Mouse (Mus musculus) liver, postnatal 0 days (tissue): ENCODE measurements around the gene Trim41. TPM values are rescaled to one million over a fixed set of nuclear protein-coding genes. Genes with fewer than 3 reads are reported as not detected.

ENCODE experiments used
- ATAC-seq: fragments of 200-750 bp; cut with Nextera tagmentation; 2 replicates; pipeline ENCODE4 v1.8.0; 2017; ENCODE audit warnings: mild to moderate bottlenecking, moderate library complexity
- DNase-seq: peaks from one replicate; pipeline ENCODE4 v3.0.0-alpha.2; 2016
- H3K27ac ChIP-seq: fragments of 300-500 bp; sonication (generic); 2 replicates; pipeline ENCODE4 v1.5.1; 2014; ENCODE audit warnings: antibody characterized with exemption, moderate library complexity, mild to moderate bottlenecking, low read depth
- H3K27me3 ChIP-seq: fragments of 300-500 bp; sonication (generic); 2 replicates; pipeline ENCODE4 v1.6.1; 2014; ENCODE audit warnings: low read length, control low read depth, mixed read lengths; ENCODE audit not compliant: insufficient read depth
- H3K36me3 ChIP-seq: fragments of 300-500 bp; sonication (generic); replicated peaks from 2 replicates; pipeline ENCODE4 v1.6.1; 2014; ENCODE audit warnings: mild to moderate bottlenecking, control low read depth, low read length, moderate library complexity, mixed read lengths; ENCODE audit not compliant: insufficient read depth
- H3K4me1 ChIP-seq: fragments of 300-500 bp; sonication (generic); 2 replicates; pipeline ENCODE4 v1.6.1; 2014; ENCODE audit warnings: antibody characterized with exemption, mild to moderate bottlenecking, control low read depth; ENCODE audit not compliant: insufficient read depth
- H3K4me2 ChIP-seq: fragments of 300-500 bp; sonication (generic); 2 replicates; pipeline ENCODE4 v1.6.1; 2014; ENCODE audit warnings: low read depth, mild to moderate bottlenecking, low read length, moderate library complexity, mixed read lengths
- H3K4me3 ChIP-seq: fragments of 300-500 bp; sonication (generic); 2 replicates; pipeline ENCODE4 v1.5.1; 2014; ENCODE audit warnings: low read depth, low read length
- H3K9ac ChIP-seq: fragments of 300-500 bp; sonication (generic); replicated peaks from 2 replicates; pipeline ENCODE4 v1.6.1; 2014; ENCODE audit warnings: mild to moderate bottlenecking, moderate library complexity
- H3K9me3 ChIP-seq: fragments of 300-500 bp; sonication (generic); 2 replicates; pipeline ENCODE4 v1.6.1; 2016; ENCODE audit warnings: mild to moderate bottlenecking, control low read depth, low read length, mixed read lengths
- CTCF ChIP-seq: sonication (generic); IDR thresholded peaks from 2 replicates; pipeline ENCODE4 v1.5.1; 2016; ENCODE audit warnings: antibody characterized with exemption, low read depth
- EP300 ChIP-seq: IDR thresholded peaks from 2 replicates; pipeline ENCODE4 v1.6.1; 2016; ENCODE audit warnings: antibody characterized with exemption, low read depth, mild to moderate bottlenecking
- WGBS: fragments of 180-500 bp; shearing (Covaris S2); extraction: QIAGEN DNeasy Blood & Tissue Kit; methylation state at CpG from one replicate; pipeline ENCODE4 v1.1.7; 2014; ENCODE audit not compliant: insufficient replicate concordance; 5-methylcytosine and 5-hydroxymethylcytosine counted together
- polyA plus RNA-seq: library from polyadenylated mRNA; unstranded; fragments of >200 nt; fragmentation: Nextera tagmentation; extraction: Ambion mirVana; gene quantifications from 2 replicates; pipeline ENCODE4 v1.2.1, GENCODE M21; 2015

The Trim41 gene
- polyA plus RNA-seq, 1 experiment from 2014 or later = 2.3 TPM

DNA sequence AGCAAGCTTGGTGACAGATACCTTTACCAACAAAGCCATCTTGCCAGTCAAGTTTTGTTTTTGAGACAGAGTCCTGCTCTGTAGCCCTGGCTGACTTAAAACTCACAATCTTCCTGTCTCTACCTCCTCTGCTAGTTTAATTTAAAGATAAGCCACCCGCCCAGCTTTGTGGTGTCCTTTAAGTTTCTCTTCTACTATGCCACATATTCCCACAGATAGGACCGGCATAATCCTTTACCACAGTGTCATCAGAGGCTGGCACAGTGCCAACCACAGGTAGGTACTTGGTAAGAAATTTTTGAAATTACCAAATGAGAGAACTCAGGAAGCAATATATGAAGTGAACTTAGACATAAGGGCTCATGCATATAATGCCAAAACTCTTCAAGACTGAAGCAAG lies 7.0 kb downstream of the Trim41 start:
- peaks cover 71% of the 10 kb centered on the region for H3K36me3 ChIP-seq
- no peak for DNase-seq
- no peak overlapping the region for H3K27ac ChIP-seq
- H3K4me3 ChIP-seq = no peak overlapping the region
- TF ChIP-seq EP300 (no peak), CTCF (no peak)
- H3K27me3 ChIP-seq = no peaks in the 10 kb centered on the region
- H3K9ac ChIP-seq = no peak overlapping the region
- ATAC-seq = no peak
- 48% methylated on average over 2 of the region's 2 CpGs for WGBS
- no peak overlapping the region for H3K4me2 ChIP-seq
- no peaks in the 10 kb centered on the region for H3K9me3 ChIP-seq
- peaks cover 12% of the 10 kb centered on the region for H3K4me1 ChIP-seq

DNA sequence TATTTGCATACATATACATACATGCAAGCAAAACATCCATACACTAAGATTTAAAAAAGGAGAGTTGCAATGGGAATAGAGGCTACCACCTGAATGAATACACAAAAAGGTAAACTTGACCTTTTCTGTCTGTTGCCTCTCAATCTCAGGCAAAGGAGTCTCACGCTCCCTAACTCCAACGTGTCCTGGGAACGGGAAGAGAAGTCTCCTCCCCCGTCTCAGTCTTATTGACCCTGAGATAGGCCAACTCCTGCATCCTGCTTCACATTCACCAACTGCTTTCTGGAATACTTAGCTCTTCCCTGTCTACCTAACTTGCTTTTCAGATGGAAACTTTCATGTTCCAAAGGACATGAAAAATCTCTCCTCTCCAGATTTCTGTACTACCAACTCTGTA lies 7.7 kb downstream of the Trim41 start:
- TF ChIP-seq CTCF (no peak), EP300 (no peak)
- ATAC-seq = no peak
- H3K4me2 ChIP-seq = no peak overlapping the region
- H3K27ac ChIP-seq = no peak overlapping the region
- DNase-seq = no peak
- 64% methylated on average over 4 of the region's 4 CpGs for WGBS
- no peak overlapping the region for H3K4me3 ChIP-seq
- H3K27me3 ChIP-seq = no peaks in the 10 kb centered on the region
- H3K9ac ChIP-seq = no peak overlapping the region
- H3K36me3 ChIP-seq = peaks cover 78% of the 10 kb centered on the region
- H3K4me1 ChIP-seq = peaks cover 6% of the 10 kb centered on the region
- H3K9me3 ChIP-seq = no peaks in the 10 kb centered on the region

DNA sequence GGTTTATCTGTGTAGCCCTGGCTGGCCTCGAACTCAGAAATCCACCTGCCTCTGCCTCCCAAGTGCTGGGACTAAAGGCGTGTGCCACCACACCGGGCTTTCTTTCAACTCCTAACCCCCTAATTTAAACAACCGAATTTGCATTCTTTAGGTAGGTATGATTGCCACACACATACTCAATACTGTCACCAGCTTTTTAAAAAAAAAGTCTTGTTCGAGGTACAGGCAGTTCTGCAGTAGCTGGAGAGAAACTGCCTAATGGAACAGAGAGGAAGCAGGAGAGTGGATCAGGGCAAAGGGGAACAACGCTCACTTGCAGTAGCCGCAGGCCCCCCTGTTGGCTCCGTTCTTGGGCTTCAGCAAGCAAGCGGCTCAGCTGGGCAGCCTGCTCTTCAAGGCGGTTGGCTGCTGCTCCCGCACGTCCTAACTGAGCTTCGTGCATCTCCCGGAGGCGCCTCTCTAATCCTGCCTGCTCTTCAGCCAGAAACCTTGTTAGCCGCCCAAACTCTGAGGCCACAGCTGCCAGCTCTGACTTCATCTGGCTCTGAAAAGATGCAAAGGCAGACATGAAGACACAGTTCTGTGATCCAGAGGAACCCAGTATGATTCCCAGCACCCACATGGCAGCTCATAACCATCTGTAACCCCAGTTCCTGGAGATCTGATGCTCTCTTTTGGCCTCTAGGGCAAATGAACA lies 8.3 kb downstream of the Trim41 start:
- DNase-seq = no peak
- H3K27ac ChIP-seq = no peak overlapping the region
- H3K9ac ChIP-seq = peak overlapping the region; percentile 21; the same call in 1 of the 2 replicates
- ATAC-seq = no peak
- WGBS = 66% methylated on average over 16 of the region's 16 CpGs
- H3K4me3 ChIP-seq = no peak overlapping the region
- no peaks in the 10 kb centered on the region for H3K9me3 ChIP-seq
- H3K4me1 ChIP-seq = peaks cover 2% of the 10 kb centered on the region; the same call in 1 of the 2 replicates
- H3K27me3 ChIP-seq = no peaks in the 10 kb centered on the region
- peaks cover 83% of the 10 kb centered on the region for H3K36me3 ChIP-seq
- no peak overlapping the region for H3K4me2 ChIP-seq
- TF ChIP-seq EP300 (no peak), CTCF (no peak)

DNA sequence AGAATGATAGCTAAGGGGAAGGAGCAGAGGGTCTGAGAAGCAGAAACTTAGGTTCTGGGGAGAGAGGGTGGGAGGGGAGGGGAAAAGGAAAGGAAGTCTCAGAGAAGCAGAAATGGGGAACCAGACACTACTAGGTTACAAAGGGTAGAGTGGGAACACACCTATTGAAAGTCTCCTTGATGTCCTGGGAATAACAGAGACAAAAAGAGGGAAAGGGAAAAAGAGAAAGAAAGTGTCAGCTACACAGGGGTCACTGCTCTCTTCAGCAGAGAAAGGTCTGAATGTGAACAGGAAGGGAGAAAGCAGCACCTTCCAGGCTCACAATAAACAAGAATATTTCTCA lies 8.9 kb downstream of the Trim41 start:
- Histone ChIP-seq H3K9me3 (no peaks in the 10 kb centered on the region), H3K27ac (no peak overlapping the region), H3K27me3 (no peaks in the 10 kb centered on the region), H3K4me1 (no peaks in the 10 kb centered on the region), H3K4me3 (no peak overlapping the region), H3K36me3 (peaks cover 89% of the 10 kb centered on the region), H3K9ac (no peak overlapping the region), H3K4me2 (no peak overlapping the region)
- TF ChIP-seq EP300 = no peak
- no peak for TF ChIP-seq CTCF
- DNase-seq (no peak), ATAC-seq (no peak)

DNA sequence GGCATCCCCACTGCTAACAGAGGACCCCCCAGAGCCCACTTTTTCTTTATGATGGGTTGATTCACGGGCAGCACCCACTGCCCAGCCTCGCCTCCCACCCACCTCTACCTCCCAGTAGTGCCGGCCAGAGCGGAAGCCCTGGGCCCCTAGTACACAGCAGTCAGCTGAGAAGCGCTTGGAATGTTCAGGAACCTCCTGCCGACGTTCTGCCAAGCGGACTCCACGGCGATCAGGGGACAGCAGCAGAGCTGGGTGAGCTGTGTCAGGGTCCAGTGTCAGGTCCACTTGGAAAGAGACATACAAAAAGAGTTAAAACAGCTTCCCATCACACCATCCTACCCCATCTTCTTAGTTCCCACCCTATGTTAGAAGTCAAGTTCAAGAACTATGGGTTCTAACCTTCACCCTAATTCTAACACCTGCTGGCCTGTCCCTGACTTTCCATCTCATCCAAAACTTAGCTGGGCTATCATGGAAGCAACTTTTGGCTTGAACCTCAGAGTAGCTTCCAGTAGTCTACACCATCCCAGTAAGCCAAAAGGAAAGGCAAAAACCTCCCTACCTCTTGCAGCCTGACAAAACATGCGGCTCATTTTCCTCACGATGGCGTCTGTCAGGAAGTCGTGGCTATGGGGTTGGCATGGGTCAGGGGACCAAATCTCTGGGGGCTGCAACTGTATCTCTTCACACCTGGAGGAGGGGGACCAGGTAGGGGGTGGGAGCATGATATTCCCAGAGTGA lies 9.4 kb downstream of the Trim41 start:
- 59% methylated on average over 14 of the region's 14 CpGs for WGBS

DNA sequence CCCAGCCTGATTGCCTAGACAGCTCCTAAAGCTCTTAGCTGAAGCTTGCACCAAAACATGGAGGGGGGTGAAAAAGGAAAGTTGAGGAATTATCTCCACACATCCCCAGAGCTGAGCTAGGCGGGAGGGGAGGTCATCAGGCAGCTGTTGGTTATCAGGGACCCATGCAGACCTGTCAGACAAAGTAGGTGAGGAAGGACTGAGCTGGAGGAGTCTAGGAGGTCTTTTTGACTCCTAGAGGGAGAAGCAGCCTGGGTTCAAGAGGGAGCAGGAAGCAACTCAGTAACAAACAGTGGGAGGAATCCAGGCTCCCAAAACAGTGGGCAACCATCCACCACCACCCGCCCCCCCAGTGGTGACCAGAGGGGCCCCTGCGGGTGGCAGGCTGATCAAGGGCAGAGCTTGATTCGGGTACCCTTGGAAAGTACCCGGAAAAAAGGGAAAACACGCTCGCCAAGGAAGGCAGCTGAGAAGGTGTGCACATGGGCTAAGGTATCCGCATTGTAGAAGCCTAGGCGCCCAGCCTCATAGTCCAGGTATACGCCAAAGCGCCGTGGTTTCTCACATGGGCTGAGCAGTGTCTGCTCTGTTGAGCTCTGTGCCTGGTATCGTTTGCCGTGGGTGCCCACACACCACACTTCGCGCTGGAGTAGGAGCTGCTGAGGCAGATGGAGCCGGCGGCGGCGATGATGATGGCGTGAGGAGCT lies 10.1 kb downstream of the Trim41 start:
- Histone ChIP-seq H3K4me3 (no peak overlapping the region), H3K9ac (no peak overlapping the region), H3K27ac (no peak overlapping the region), H3K36me3 (peaks cover 96% of the 10 kb centered on the region), H3K9me3 (no peaks in the 10 kb centered on the region), H3K27me3 (no peaks in the 10 kb centered on the region), H3K4me2 (no peak overlapping the region), H3K4me1 (peaks cover 11% of the 10 kb centered on the region)
- ATAC-seq (0 out of 2 replicates have a peak, but pooled peaks have one; percentile 18), DNase-seq (no peak)
- TF ChIP-seq EP300 = no peak
- TF ChIP-seq CTCF = no peak
- WGBS = 67% methylated on average over 21 of the region's 21 CpGs

More for the DNA sequence above, 9.4 kb downstream of the Trim41 start:
- DNase-seq (no peak), ATAC-seq (peak; percentile 14; the same call in 1 of the 2 replicates)
- Histone ChIP-seq H3K9ac (no peak overlapping the region), H3K4me1 (peaks cover 4% of the 10 kb centered on the region; the same call in 1 of the 2 replicates), H3K27me3 (no peaks in the 10 kb centered on the region), H3K9me3 (no peaks in the 10 kb centered on the region), H3K4me2 (no peak overlapping the region), H3K36me3 (peaks cover 95% of the 10 kb centered on the region), H3K27ac (no peak overlapping the region), H3K4me3 (no peak overlapping the region)
- no peak for TF ChIP-seq CTCF
